Mouse (Mus musculus) lung, embryonic 15.5 days (tissue): Measurements from ENCODE around the gene Klrd1. TPM values are rescaled to one million over a fixed set of nuclear protein-coding genes. Genes with fewer than 3 reads are reported as not detected.
A peak's percentile ranks its signal among the peaks of the same experiment; 100 is the strongest.

ENCODE experiments used
- ATAC-seq: fragments of 200-750 bp; cut with Nextera tagmentation; 2 replicates; pipeline ENCODE4 v1.8.0; 2017; ENCODE audit warnings: moderate number of reproducible peaks, borderline replicate concordance; ENCODE audit not compliant: low FRiP score, low TSS enrichment; ENCODE audit errors: extremely low read depth
- H3K27ac ChIP-seq: fragments of 300-500 bp; sonication (generic); 2 replicates; pipeline ENCODE4 v1.5.1; 2015; ENCODE audit warnings: moderate library complexity, mild to moderate bottlenecking, inconsistent platforms
- H3K27me3 ChIP-seq: fragments of 300-500 bp; sonication (generic); 2 replicates; pipeline ENCODE4 v1.6.1; 2015; ENCODE audit warnings: inconsistent platforms
- H3K36me3 ChIP-seq: fragments of 300-500 bp; sonication (generic); 2 replicates; pipeline ENCODE4 v1.6.1; 2015; ENCODE audit warnings: inconsistent platforms
- H3K4me1 ChIP-seq: fragments of 300-500 bp; sonication (generic); 2 replicates; pipeline ENCODE4 v1.6.1; 2015; ENCODE audit warnings: inconsistent platforms
- H3K4me2 ChIP-seq: fragments of 300-500 bp; sonication (generic); 2 replicates; pipeline ENCODE4 v1.6.1; 2015; ENCODE audit warnings: inconsistent platforms, mild to moderate bottlenecking, moderate library complexity
- H3K4me3 ChIP-seq: fragments of 300-500 bp; sonication (generic); 2 replicates; pipeline ENCODE4 v1.5.1; 2015; ENCODE audit warnings: mild to moderate bottlenecking, inconsistent platforms
- H3K9ac ChIP-seq: fragments of 300-500 bp; sonication (generic); 2 replicates; pipeline ENCODE4 v1.6.1; 2015; ENCODE audit warnings: inconsistent platforms
- H3K9me3 ChIP-seq: fragments of 300-500 bp; sonication (generic); 2 replicates; pipeline ENCODE4 v1.6.1; 2016; ENCODE audit warnings: inconsistent platforms
- WGBS: fragments of 180-500 bp; shearing (Covaris S2); methylation state at CpG from one replicate; pipeline ENCODE4 v1.1.7; 2015; 5-methylcytosine and 5-hydroxymethylcytosine counted together
- polyA plus RNA-seq: library from polyadenylated mRNA; unstranded; fragments of >200 nt; fragmentation: Nextera tagmentation; extraction: Ambion mirVana; gene quantifications from 2 replicates; pipeline ENCODE4 v1.2.1, GENCODE M21; 2015

The Klrd1 gene
- 0.55 TPM in 1 of 2 replicates, not detected in the other for polyA plus RNA-seq

DNA sequence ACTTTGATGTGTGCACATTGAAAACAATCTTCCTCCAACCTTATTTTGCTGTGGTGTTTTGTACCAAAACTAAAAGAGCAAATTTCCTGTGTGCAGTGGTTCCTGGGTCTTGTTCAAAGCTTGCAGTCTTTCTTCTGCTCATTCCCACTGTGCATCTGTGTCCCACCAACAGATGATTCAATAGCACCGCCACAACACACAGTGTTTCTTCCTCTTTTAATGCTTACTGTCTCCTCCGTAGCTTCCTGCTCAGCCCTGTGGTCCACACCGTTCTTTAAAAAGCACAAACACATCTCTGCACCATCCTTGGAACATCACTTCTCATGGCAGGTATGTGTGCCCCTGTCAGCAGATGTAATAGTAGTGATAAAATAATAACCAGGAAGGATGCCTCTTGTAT, at the start of gene Klrd1:
Gene Klrd1 (plus strand): TSS at position 275 of the 400 bp plus-strand sequence.
- Histone ChIP-seq H3K36me3 (no peaks in the 10 kb centered on the region), H3K27me3 (no peaks in the 10 kb centered on the region), H3K4me1 (no peaks in the 10 kb centered on the region), H3K4me2 (no peak within 1 kb of the TSS), H3K9ac (no peak within 1 kb of the TSS), H3K9me3 (no peaks in the 10 kb centered on the region), H3K4me3 (no peak within 1 kb of the TSS), H3K27ac (no peak within 1 kb of the TSS)
- ATAC-seq: no peak
- WGBS: 70% methylated on average over 3 of the region's 3 CpGs

DNA sequence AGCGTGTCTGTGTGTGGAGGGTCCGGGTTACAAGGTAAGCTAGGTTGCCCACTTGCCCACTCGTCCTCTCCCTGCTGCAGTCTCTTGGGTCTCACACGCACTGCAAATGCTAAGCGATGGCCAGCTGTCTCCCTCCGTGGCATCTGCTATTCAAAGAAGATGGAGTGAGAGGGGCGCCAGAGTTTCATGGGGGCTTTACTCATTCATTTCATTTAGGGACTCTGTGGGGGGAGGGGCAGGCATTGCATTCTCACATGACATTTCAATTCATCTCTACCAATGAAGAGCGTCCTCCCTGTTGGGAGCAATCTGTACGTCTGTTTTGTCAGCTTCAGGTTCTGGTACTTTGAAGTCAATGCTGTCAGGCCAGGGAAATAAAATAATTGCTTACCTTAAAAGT, 49.7 kb upstream of the Klrd1 start:
- ATAC-seq: no peak
- Histone ChIP-seq H3K9me3 (no peaks in the 10 kb centered on the region), H3K27ac (no peak overlapping the region), H3K27me3 (no peaks in the 10 kb centered on the region), H3K4me1 (0 out of 2 replicates have a peak, but pooled peaks cover 7% of the 10 kb centered on the region), H3K4me3 (no peak overlapping the region), H3K4me2 (no peak overlapping the region), H3K36me3 (peaks cover 28% of the 10 kb centered on the region), H3K9ac (no peak overlapping the region)
- WGBS: 80% methylated on average over 9 of the region's 9 CpGs

- Histone ChIP-seq H3K36me3 (peaks cover 28% of the 10 kb centered on the region), H3K27ac (no peak overlapping the region), H3K9ac (no peak overlapping the region), H3K4me2 (no peak overlapping the region), H3K4me3 (no peak overlapping the region), H3K9me3 (no peaks in the 10 kb centered on the region), H3K27me3 (no peaks in the 10 kb centered on the region), H3K4me1 (0 out of 2 replicates have a peak, but pooled peaks cover 7% of the 10 kb centered on the region)
- no peak for ATAC-seq
- WGBS: 83% methylated on average over 3 of the region's 3 CpGs
Measured at GRCm38 (mm10) chr6:129542540-129542939, 49.0 kb upstream of the Klrd1 start.

- Histone ChIP-seq H3K36me3 (peaks cover 19% of the 10 kb centered on the region), H3K4me1 (0 out of 2 replicates have a peak, but pooled peaks cover 7% of the 10 kb centered on the region), H3K4me3 (no peak overlapping the region), H3K9me3 (no peaks in the 10 kb centered on the region), H3K27ac (0 out of 2 replicates have a peak overlapping the region, but pooled peaks have one; percentile 24), H3K27me3 (no peaks in the 10 kb centered on the region), H3K4me2 (no peak overlapping the region), H3K9ac (no peak overlapping the region)
- peak; percentile 74; the same call in 1 of the 2 replicates for ATAC-seq
- 51% methylated on average over 6 of the region's 6 CpGs for WGBS
Measured at GRCm38 (mm10) chr6:129543709-129544606, 47.6 kb upstream of the Klrd1 start.

GRCm38 (mm10) chr6:129547277-129547676, 44.3 kb upstream of the Klrd1 start:
- no peak overlapping the region for H3K4me3 ChIP-seq
- no peak overlapping the region for H3K27ac ChIP-seq
- H3K4me1 ChIP-seq: 0 out of 2 replicates have a peak, but pooled peaks cover 7% of the 10 kb centered on the region
- H3K4me2 ChIP-seq: no peak overlapping the region
- H3K27me3 ChIP-seq: no peaks in the 10 kb centered on the region
- H3K9me3 ChIP-seq: no peaks in the 10 kb centered on the region
- H3K9ac ChIP-seq: no peak overlapping the region
- no peaks in the 10 kb centered on the region for H3K36me3 ChIP-seq
- 81% methylated on average over 2 of the region's 2 CpGs for WGBS
- no peak for ATAC-seq

- no peak overlapping the region for H3K9ac ChIP-seq
- 47% methylated on average over 3 of the region's 3 CpGs for WGBS
- no peaks in the 10 kb centered on the region for H3K27me3 ChIP-seq
- H3K36me3 ChIP-seq: no peaks in the 10 kb centered on the region
- H3K27ac ChIP-seq: no peak overlapping the region
- H3K4me3 ChIP-seq: no peak overlapping the region
- no peak for ATAC-seq
- 0 out of 2 replicates have a peak, but pooled peaks cover 7% of the 10 kb centered on the region for H3K4me1 ChIP-seq
- H3K4me2 ChIP-seq: no peak overlapping the region
- H3K9me3 ChIP-seq: no peaks in the 10 kb centered on the region
Measured at GRCm38 (mm10) chr6:129548009-129548408, 43.6 kb upstream of the Klrd1 start.

DNA sequence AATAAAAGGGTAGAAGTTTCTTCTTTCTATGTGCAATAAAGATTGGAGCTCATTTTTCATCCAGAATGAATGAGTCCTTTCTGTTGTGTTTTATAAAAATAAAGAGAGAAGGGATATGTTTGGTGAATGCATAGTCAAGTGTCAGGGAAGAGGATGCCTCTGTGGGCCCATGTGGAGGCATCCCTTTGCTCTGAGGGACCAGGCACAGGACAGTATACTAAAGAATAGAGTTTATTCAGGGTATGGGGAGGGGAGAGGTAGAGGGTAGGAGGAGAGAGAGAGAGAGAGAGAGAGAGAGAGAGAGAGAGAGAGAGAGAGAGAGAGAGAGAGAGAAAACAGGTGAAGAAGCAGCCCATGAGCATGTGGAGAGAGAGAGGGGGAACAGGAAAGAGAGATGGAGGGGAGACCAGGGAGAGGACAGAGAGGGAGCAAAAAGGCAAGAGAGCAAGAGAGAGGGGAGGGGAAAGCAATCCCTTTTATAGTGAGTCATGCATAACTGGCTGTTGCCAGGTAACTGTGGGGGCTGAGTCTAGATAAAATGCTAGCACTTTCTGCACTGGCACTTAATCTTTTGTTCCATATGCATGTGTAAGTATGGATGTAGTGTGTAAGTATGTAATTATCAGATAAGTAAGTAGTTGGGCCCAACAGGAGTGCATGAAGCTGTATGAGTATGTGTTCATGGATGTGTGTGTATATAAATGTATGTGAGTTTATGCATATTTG, 34.1 kb upstream of the Klrd1 start:
- Histone ChIP-seq H3K9me3 (no peaks in the 10 kb centered on the region), H3K4me2 (no peak overlapping the region), H3K4me3 (no peak overlapping the region), H3K4me1 (no peaks in the 10 kb centered on the region), H3K27me3 (no peaks in the 10 kb centered on the region), H3K27ac (no peak overlapping the region), H3K36me3 (no peaks in the 10 kb centered on the region), H3K9ac (no peak overlapping the region)
- no peak for ATAC-seq

GRCm38 (mm10) chr6:129558946-129559640, 32.5 kb upstream of the Klrd1 start:
- peak; percentile 69; the same call in 1 of the 2 replicates for ATAC-seq
- H3K36me3 ChIP-seq: no peaks in the 10 kb centered on the region
- no peaks in the 10 kb centered on the region for H3K27me3 ChIP-seq
- 19% methylated on average over 12 of the region's 12 CpGs for WGBS
- no peak overlapping the region for H3K4me3 ChIP-seq
- no peaks in the 10 kb centered on the region for H3K9me3 ChIP-seq
- H3K9ac ChIP-seq: no peak overlapping the region
- no peaks in the 10 kb centered on the region for H3K4me1 ChIP-seq
- no peak overlapping the region for H3K27ac ChIP-seq
- H3K4me2 ChIP-seq: no peak overlapping the region

DNA sequence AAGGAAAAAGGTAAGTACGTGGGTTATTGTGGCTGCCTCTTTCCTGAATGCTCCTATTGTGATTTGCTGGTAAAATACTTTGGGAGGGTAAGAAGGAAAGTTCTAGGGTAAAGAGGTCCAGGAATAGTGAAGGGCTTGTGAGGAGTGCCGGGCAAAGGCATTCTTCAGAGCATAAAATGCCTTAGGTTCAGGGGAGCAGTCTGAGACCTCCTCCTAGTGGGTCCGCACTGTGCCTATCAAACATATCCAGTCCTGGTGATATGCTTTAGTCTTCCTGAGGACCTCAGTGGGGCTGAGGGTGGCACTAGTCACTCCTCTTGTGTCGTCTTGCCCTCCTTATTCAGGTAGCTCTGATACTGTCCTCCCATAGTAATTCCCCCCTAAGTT, 31.9 kb upstream of the Klrd1 start:
- no peaks in the 10 kb centered on the region for H3K4me1 ChIP-seq
- ATAC-seq: no peak
- H3K9me3 ChIP-seq: no peaks in the 10 kb centered on the region
- WGBS: 52% methylated on average over 4 of the region's 4 CpGs
- H3K4me3 ChIP-seq: no peak overlapping the region
- no peaks in the 10 kb centered on the region for H3K36me3 ChIP-seq
- H3K4me2 ChIP-seq: no peak overlapping the region
- H3K27me3 ChIP-seq: no peaks in the 10 kb centered on the region
- no peak overlapping the region for H3K9ac ChIP-seq
- no peak overlapping the region for H3K27ac ChIP-seq

DNA sequence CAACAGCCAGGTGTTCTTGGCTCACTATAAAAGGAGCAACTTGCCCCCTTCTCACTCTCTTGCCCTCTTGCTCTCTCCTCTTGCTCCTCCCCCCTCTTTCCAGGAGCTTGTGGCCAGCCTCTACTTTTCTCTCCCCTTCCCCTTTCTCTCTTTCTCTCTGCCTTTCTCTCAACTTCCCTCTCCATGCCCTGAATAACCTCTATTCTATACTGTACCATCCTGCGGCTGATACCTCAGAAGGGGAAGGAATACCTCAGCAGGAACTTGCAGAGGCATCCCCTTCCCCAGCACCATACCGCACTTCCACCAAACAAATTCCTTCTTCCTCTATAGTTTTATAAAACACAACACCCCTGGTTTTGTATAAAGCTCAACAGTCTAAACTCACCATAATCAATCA, 26.3 kb upstream of the Klrd1 start:
- Histone ChIP-seq H3K27ac (no peak overlapping the region), H3K27me3 (no peaks in the 10 kb centered on the region), H3K4me1 (no peaks in the 10 kb centered on the region), H3K36me3 (no peaks in the 10 kb centered on the region), H3K4me2 (no peak overlapping the region), H3K9me3 (no peaks in the 10 kb centered on the region), H3K4me3 (no peak overlapping the region), H3K9ac (no peak overlapping the region)
- WGBS: 74% methylated on average over 2 of the region's 2 CpGs
- ATAC-seq: no peak

GRCm38 (mm10) chr6:129575315-129575714, 16.3 kb upstream of the Klrd1 start:
- 4% methylated on average over 2 of the region's 2 CpGs for WGBS

More at GRCm38 (mm10) chr6:129575315-129575714, 16.3 kb upstream of the Klrd1 start:
- ATAC-seq: no peak
- Histone ChIP-seq H3K9ac (no peak overlapping the region), H3K4me1 (no peaks in the 10 kb centered on the region), H3K9me3 (no peaks in the 10 kb centered on the region), H3K36me3 (no peaks in the 10 kb centered on the region), H3K27me3 (no peaks in the 10 kb centered on the region), H3K4me3 (no peak overlapping the region), H3K4me2 (no peak overlapping the region), H3K27ac (no peak overlapping the region)
